Mouse (Mus musculus) testis, postnatal 10 days (tissue): ENCODE measurements around the gene Retsat.
A peak's percentile ranks its signal among the peaks of the same experiment; 100 is the strongest.

Experiments used
- DNase-seq: peaks from one replicate; pipeline ENCODE4 v3.0.0; 2021; ENCODE audit warnings: low spot score

Gene Retsat

GRCm38 (mm10) chr6:72590111-72590510 lies 8.2 kb upstream of the Retsat start:
- DNase-seq = no peak

GRCm38 (mm10) chr6:72593011-72593803 lies 5.1 kb upstream of the Retsat start:
- no peak for DNase-seq

- no peak for DNase-seq
Observed at GRCm38 (mm10) chr6:72593914-72594313, 4.4 kb upstream of the Retsat start.

- no peak for DNase-seq
Observed at GRCm38 (mm10) chr6:72597083-72597874, 996 bp upstream of the Retsat start.

GRCm38 (mm10) chr6:72598791-72599557 lies 699 bp downstream of the Retsat start:
- DNase-seq = peak; percentile 68

- DNase-seq = no peak
Observed at GRCm38 (mm10) chr6:72600216-72600615, 1.9 kb downstream of the Retsat start.

- DNase-seq = no peak
Observed at GRCm38 (mm10) chr6:72600771-72601170, 2.5 kb downstream of the Retsat start.

- DNase-seq = peak; percentile 81
Observed at GRCm38 (mm10) chr6:72601732-72602131, 3.5 kb downstream of the Retsat start.

- no peak for DNase-seq
Observed at GRCm38 (mm10) chr6:72604066-72604465, 5.8 kb downstream of the Retsat start.

GRCm38 (mm10) chr6:72607060-72607459 lies 8.8 kb downstream of the Retsat start:
- DNase-seq = no peak

GRCm38 (mm10) chr6:72607676-72608075 lies 9.4 kb downstream of the Retsat start:
- no peak for DNase-seq

- no peak for DNase-seq
Observed at GRCm38 (mm10) chr6:72608662-72609184, 10.4 kb downstream of the Retsat start.

- DNase-seq = no peak
Observed at GRCm38 (mm10) chr6:72610261-72610660, 12.0 kb downstream of the Retsat start.

GRCm38 (mm10) chr6:72615151-72615550 lies 16.9 kb downstream of the Retsat start:
- no peak for DNase-seq

GRCm38 (mm10) chr6:72615561-72616375 lies 17.5 kb downstream of the Retsat start:
- no peak for DNase-seq

GRCm38 (mm10) chr6:72616643-72617288 lies 18.5 kb downstream of the Retsat start, which contains the start of gene Tgoln1:
Gene Tgoln1, minus strand, starts transcription at chr6:72617000.
- peak; percentile 96 for DNase-seq

GRCm38 (mm10) chr6:72619734-72620532 lies 21.7 kb downstream of the Retsat start:
- no peak for DNase-seq

- DNase-seq = no peak
Observed at GRCm38 (mm10) chr6:72620920-72621319, 22.6 kb downstream of the Retsat start.

- DNase-seq = no peak
Observed at GRCm38 (mm10) chr6:72622917-72623316, 24.6 kb downstream of the Retsat start.
